Mouse (Mus musculus): ENCODE results near the gene Hmga1. TPM values are rescaled to one million over a fixed set of nuclear protein-coding genes. Genes with fewer than 3 reads are reported as not detected.

Gene Hmga1
- total RNA-seq, 2 experiments from 2014 or later, result 42.5 to 47.3 TPM

DNA sequence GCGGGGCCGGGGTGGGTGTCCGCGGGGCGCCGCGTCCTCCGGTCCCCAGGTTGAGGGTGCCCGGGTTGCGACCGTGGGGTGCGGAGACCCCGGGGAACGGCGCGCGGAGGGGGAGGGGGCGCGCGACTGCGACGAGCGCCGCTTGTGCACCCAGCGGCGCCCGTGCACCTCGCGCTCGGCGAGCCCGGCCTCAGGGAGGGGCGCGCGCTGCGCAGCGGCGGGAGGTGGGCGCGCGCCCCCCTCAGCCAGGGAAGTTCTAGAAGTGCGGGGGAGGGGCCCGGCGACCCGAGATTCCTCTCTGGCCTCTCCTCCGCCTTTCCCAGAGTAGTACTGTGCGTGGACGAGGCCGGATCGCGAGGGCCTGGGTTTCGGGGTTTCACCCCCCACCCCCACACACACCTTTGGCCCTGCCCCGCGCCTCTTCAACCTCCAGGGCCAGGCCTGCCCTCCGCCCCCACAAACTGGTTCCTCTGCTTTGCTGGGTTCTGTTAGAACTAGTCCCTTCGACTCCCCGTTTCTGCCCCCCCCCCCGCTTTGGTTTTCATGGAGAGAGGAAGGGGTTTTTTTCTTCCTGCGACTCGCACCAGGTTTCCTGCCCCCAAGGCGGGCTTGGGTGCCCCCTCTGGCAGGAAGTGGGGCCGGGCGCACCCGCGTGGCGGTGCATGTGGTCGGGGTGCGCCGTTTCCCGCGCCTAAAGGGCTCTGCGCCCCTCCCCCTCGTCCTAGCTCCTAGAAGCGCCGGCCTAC lies 1.1 kb downstream of the Hmga1 start:
- intact Hi-C loops (cut with DNase I), result no loop called here
- peak; percentile 51 to 56 for DNase-seq

DNA sequence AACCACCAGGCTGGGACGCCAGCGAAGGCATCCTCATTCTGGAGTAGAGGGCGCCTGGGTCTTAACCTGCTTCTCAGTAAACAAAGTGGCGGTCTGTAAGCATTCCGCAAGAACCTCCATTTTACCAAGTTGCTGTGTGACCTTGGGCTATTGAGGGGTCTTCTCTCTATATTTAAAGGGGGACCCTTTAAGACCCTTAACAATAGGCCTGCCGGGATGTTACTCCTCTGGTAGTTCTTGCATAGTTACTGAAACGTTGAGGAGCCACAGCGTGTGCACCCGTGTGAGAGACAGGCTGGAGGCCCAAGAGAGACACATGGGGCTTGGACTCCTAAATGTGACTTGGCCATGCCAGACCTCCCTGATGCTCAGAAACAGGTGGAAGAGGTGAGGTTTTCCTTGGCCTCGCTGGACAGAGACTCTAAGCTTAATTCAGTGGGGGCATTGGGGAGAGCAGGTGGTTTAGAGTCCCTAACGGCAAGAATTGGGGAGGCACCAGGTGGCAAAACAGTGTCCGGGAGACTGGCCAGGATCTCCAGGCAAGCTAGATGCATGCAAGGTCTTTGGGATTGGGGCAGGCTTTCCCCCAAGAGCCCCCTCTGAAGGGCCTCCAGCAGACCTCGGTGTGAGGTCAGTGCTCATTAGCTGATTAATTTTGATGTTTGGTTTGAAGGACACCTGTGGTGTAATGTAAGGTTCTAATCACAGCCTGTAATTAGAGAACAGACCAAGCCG lies 1.8 kb downstream of the Hmga1 start:
- no peak for DNase-seq
- intact Hi-C loops (cut with DNase I), result no loop called here

DNA sequence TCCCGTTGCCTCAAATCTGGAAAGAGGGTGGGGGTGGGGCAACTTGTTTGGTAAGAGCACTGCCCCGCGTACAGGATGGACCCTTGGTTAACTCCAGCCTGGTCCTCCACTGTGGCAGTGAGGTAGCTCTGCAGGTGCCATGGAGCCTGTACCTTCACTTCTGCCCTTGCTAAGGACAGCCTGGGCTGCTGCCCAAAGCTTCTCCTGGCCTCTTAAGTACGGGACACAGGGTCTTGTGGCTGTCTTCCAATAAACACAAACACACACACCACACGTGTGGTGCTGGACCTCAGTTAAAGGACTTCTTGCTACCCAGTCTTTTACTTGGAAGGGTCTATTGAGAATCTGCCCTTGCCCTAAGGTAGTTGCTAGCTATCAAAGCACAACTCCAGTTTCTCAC lies 2.5 kb downstream of the Hmga1 start:
- no peak for DNase-seq
- intact Hi-C loops (cut with DNase I), result no loop called here

DNA sequence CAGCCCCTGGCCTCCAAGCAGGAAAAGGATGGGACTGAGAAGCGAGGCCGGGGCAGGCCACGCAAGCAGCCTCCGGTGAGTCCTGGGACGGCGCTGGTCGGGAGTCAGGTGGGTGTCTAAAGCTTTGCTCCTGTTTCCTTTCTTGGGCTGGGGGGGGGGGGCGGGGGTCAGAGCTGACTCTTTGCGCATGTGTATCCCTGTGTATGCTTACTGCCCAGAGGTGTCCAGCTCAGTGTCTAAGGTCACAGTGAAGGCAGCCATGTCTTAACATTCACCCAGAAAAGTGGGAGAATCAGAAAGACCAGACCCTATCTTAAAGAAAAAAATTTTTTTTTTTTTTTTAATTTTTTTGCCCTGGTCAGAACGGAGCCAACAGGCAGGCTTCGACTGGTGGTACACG lies 3.3 kb downstream of the Hmga1 start:
- DNase-seq, result no peak

DNA sequence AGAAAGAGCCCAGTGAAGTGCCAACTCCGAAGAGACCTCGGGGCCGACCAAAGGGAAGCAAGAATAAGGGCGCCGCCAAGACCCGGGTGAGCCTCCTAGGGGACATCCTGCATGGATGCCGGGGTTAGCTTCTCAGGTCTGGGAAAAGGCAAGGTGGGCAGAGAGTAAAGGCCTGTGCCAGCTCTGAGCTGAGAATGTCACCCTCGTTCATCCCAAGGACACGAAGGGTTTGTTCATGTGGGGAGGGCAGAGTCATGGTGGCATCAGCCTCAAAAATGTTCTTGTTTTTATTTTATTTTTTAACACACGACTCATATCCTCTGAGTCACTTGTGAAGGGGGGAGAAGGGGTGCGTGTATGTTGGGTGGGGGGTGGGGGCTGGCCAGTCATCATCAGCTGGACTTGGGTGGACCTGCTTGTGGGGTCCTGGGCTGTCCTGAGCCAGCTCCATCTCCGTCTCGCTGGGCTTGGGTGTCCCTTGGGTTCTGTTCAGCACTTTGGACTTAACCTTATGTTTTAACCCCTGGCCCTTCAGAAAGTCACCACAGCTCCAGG lies 4.7 kb downstream of the Hmga1 start:
- intact Hi-C loops (cut with DNase I), result loop anchor here (10.0 kb wide), 1 partner anchor 204 kb away; no protein-coding TSS in a partner anchor
- DNase-seq, result no peak

More for the DNA sequence above, 3.3 kb downstream of the Hmga1 start:
- intact Hi-C loops (cut with DNase I), result no loop called here

DNA sequence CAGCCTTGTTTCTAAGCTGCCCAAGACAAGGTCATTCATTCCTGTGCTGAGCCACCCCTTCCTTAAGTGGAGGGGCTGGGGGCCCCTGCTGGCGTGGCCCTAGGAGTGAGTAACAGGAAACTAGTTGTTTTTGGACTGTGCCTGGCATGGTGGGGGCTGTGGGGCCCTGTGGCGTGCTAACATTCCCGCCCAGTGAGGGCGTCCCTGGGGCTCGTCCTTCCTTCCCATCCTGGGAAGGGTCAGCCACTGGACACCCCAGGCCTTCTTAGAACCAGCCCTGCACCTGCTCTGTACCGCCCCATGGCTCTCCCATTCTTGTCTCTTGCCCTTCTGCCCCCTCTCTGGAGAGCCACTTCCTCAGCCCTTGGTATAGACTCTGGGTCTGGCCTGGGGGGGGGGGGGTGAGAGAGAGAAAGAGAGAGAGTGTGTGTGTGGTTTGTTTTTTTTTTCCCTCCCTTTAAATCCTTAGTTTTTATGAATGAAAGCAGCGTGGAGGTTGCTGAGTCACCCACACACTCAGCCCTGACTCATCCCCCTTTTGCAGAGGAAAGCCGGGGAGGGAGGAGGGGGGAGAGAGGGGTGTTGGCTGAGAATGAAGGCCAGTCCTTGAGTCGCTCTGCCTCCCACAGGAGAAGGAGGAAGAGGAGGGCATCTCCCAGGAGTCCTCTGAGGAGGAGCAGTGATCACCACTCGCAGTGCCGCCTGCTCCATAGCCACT lies 5.7 kb downstream of the Hmga1 start:
- DNase-seq, result peak in 1 of 2 experiments; percentile 40
- intact Hi-C loops (cut with DNase I), result loop anchor here (10.0 kb wide), 1 partner anchor 203 kb away; no protein-coding TSS in a partner anchor

DNA sequence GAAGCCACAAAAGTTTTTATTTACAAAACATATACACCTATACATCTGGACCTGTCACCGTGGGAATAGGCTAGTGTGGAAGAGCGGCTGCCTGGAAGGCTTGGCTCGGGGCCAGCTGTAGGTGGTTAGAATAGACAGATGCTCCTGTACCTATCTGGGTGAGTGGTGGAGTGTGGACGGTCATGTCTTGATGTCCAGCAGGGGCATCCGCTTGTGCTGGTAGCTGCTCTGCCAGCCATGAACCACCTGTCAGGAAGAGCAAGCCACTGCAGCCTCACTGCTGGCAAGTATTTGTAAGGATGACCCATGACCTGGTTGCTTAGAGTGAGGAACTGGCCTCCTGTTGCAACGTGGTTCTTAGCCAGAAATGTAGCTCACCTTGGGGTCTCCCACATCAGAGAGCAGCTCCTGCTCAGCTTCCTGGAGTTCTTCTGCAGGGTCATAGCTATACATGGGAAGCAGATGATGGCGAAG lies 7.5 kb downstream of the Hmga1 start:
- intact Hi-C loops (cut with DNase I), result loop anchor here (10.0 kb wide), 1 partner anchor 201 kb away; no protein-coding TSS in a partner anchor
- no peak for DNase-seq

DNA sequence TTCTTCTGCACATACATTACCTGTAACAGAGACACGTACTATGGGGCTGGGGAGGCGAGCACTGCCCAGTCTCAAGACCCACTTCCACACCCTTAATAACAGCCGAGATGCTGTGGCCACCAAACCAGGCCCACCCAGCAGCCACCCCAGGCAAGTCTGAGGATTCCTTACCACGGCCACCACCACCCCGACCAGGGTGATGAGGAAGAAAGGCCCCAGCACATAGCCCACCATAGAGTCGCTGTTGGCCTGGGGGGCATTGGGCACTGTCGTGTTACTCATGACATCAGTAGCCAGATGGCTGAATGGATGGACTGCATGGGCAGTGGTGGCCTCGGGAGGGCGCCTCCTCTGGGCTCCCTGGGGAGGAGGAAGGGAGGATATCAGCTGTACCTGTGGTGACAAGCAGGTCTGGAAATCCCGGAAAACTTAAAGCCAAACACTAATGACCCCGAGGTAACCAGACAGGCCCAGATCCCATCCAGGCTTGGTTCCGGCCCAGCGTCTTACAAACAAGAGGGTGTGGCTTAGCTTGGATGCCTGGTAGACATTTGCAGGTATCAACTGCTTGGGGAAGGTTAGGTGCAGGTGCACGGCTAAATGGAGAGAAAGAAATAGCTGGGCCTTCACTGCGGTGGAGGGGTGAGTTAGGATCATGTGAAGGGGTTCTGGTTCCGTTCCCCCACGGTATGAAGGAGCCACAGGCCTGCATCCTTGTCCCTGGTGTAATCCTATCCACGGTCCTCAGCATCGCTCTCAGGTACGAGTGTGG lies 8.3 kb downstream of the Hmga1 start:
- intact Hi-C loops (cut with DNase I), result loop anchor here (1.0 to 10.0 kb wide), 2 partner anchors 65 to 200 kb away; no protein-coding TSS in a partner anchor
- no peak for DNase-seq

DNA sequence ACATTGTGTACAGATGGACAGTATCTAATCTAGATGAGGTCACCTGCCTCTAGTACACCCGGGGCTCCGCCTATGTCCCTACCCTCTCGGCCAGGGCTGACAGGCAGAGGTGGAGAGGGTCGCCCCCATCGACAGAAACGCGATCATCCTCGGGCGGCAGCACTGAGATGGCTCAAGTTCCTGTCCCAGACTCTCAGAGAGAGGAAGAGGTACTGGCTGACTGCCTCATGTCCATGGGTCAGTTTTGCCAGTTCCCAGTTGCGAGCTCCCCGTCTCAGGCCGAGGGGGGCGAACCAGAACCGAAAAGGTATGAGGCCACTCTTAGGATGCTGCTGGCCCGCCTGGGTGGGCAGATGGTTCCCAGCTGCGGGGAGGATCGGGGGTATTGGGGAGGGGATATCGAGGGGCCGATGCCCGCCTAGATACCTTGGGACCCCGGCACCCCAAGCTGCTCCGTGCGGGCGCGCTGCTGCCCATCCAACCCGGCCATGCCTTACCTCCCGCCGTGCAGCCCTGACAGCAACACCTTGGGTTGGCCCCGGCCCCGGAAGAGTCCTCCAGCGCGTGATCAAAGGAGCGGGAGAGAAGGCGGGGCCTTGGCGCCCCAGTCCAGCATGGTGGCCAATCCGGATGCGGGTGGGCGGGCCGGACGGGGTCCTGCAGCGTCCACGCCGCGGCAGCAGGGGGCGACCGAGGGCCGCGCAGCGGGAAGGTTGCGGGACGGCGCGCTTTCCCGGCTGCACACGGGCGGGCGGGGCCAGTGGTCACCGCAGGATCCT lies 9.1 kb downstream of the Hmga1 start, which contains the start of gene AI413582:
Gene AI413582, minus strand, starts transcription at position 594 of the 779 bp plus-strand sequence.
- intact Hi-C loops (cut with DNase I), result loop anchor here (1.0 to 10.0 kb wide), 2 partner anchors 64 to 199 kb away; no protein-coding TSS in a partner anchor
- peak; percentile 98 for DNase-seq

DNA sequence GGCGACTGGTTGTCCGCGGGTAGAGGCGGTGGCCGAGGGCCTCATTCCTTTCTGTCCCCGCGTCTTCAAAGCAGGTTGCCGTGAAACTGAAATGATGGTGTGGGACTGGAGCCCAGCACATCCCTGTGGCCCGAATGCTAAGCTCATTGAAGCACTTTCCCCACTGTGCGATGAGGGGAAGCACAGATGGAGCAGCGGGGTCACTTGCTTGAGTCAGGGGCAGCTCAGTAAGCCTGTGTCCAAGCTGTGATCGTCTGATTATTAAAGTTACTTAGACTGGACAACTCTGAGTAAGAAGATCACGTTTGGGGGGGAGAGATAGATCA lies 9.6 kb downstream of the Hmga1 start:
- DNase-seq, result no peak
- intact Hi-C loops (cut with DNase I), result loop anchor here (1.0 to 10.0 kb wide), 4 partner anchors 25 to 199 kb away; no protein-coding TSS in a partner anchor

DNA sequence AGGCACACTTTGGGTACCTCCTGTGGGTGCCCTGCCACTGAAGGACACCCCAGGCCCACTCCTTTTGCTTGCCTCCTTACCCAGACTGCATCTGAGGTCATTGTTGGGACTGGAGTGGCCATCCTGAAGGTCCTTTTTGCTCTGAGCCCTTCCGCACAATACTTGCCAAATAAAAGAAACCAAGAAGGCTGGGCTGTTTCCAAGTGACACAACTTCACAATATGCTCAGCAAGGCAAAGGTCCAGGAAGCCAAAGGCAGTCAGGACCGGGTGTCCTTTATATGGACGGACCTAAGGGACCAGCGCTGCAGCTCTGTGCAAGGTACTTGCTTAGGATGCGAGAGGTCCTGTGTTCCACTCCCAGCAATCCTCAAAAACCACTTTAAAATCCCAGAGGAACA lies 11.9 kb downstream of the Hmga1 start:
- no peak for DNase-seq
- intact Hi-C loops (cut with DNase I), result loop anchor here (10.0 kb wide), 1 partner anchor 197 kb away; no protein-coding TSS in a partner anchor

DNA sequence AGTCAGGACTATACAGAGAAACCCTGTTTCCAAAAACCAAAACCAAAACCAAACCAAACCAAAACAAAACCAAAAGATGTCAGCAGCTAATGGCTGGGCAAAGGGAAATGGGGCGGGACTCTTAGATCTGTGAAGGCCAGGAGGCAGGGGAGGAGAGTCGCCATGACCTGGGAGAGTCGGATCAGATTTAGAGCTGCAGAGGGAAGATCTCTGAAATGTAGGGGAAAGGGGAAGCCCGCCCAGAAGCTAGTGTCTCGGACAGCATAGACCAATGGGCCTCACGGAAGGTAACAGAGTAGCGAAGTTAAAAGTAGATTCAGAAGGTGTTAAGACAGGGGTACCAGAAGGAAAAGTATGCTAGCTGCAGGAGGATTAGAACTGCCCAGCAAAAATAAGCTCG lies 15.0 kb downstream of the Hmga1 start:
- intact Hi-C loops (cut with DNase I), result no loop called here
- peak in 1 of 2 experiments; percentile 33 for DNase-seq

DNA sequence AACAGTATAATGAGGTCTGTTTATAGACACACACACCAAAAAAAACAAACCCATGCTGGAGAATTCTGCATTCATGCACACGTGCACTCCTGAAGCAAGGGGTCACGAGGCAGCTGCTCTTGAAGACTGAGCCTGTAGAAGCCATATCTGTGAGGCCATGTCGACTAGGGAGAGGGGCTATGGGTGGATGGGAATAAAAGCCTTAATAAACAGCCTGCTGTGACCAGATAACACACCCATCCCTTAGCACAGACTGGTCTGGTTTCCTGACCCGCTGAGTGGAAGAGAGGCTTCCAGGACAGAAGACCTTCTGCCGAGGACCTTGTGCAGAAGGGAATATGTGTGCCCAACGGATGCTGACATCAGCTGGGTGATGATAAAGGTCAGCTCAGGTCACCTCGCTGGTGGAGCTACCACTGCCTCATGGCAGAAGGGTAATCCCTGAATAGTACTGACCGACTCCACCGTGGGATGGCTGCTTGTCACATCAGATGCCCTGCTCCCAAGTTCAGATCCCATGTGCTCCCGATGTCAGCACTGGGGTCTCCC lies 17.5 kb downstream of the Hmga1 start:
- peak; percentile 43 to 49 for DNase-seq
- intact Hi-C loops (cut with DNase I), result no loop called here

DNA sequence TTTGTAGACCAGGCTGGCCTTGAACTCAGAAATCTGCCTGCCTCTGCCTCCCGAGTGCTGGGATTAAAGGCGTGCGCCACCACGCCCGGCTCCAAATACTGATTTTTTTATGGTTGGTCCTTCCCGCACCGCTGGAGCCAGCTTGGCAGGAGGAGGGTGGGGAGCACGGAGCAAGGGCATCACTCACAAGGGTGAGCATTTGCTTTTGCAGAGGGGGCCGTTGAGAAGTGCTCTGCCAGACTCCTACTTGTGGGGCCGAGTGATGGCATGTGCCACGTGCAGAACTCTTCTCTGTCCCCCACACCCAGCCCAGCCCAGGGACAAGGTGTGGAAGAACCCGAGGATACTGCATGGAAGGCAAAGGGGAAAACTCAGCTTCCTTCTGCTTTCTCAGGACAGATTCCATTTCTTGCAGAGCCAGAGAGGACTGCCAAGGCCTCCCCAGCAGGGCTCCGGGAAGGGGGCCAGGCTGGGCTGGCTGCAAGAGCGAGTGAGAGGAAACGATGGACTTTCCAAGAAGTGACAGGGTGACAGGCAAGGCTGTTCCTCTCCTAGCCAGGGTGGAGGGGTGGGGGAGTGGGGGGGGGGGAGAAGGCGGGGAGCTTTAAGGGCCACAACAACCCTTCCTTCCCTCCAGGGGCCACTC lies 18.3 kb downstream of the Hmga1 start:
- DNase-seq, result peak; percentile 86 to 89
- intact Hi-C loops (cut with DNase I), result no loop called here

DNA sequence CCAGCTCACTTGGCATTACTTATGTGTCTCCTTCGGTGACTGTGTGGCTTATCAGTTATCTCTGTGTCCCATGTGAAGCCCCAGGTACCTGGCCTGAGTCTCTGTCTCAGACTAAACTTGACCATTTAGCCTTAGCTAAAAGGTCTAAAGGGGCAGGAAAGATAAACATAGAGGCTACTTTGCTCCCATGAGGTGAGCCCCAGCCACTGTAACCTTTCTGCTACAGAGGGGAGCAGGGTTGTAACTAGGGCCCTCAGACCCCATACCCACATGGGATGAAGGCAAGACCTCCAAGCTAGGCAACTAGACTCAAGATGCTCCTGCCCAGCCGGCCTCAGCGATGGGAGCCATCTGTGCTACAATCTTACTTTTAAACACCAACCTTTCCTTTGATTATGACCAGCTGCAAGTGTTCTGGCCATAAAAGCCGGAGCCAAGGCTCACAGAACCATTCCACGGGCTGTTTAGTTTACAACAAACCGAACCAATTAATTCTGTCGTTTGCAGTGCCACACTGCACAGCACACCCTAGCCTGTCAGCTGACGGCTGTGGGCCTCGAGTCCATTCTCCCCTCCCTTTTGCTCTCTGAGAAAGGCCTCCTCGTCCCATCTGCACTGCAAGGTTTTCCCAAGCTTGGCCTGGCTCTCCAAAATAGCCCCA lies 18.9 kb downstream of the Hmga1 start:
- intact Hi-C loops (cut with DNase I), result no loop called here
- DNase-seq, result peak in 1 of 2 experiments; percentile 39

DNA sequence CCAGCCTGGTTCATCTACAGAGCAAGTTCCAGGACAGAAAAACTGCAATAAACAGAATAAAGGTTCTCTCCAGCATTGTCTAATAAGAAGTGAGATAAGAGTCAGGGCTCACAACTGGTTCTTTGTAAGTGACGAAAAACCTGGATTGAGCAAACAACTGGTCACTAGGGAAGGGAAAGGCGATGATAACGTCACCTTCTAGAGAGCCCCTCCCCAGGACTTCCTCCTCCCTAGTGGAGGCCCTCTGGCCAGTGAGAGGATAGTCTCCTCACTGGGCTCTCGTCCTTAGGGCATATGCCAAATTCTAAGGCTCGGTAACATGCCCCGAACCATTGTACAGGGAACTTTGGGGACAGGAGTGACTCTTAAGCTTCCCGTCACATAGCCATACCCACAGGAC lies 19.8 kb downstream of the Hmga1 start:
- intact Hi-C loops (cut with DNase I), result no loop called here

DNA sequence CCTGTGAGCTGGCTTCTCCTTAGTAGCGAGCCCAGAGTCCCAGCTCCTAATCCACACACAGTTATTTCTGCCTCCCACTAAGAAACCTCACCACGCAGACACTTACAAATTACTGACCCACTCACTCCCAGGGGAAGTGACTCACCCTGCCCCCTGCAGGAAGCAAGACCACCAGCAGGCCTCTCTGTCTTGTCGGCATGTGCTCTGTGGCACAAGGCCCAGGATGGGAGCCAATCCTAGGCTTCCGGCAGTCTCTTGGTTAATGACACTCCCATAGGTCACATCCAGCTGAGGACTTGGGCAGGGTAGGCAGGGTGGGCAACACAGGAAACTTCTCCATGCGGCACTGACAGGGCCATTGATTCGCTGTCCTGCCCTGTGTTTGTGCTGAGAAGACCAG lies 21.2 kb downstream of the Hmga1 start:
- DNase-seq, result peak in 1 of 2 experiments; percentile 50
- intact Hi-C loops (cut with DNase I), result no loop called here

More for the DNA sequence above, 19.8 kb downstream of the Hmga1 start:
- no peak for DNase-seq

DNA sequence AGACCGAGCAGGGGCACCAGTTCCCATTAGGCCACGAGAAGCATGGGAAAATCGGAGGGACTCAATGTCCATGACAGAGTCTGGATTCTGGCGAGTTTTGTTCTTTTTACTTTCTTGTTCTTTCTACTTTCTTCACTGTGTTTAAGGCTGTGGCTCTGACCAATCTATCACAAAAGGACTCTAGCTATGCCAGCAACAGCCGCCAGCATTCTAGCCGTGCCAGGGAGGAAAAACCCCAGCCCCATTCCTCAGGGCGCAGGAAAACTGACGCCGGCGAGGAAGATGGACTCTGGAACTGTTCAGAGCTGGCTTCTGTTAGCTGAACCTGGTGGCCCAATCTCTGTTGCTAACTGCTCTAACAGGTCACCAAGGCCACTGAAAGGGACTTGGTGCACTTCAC lies 22.2 kb downstream of the Hmga1 start:
- intact Hi-C loops (cut with DNase I), result no loop called here
- DNase-seq, result no peak

Data from heart, postnatal 10 days (tissue).